Mouse (Mus musculus): Measurements from ENCODE around the gene Mei4. TPM values are rescaled to one million over a fixed set of nuclear protein-coding genes. Genes with fewer than 3 reads are reported as not detected.

Mei4 gene
- total RNA-seq, 2 experiments from 2014 or later = 0.96 to 1.3 TPM

DNA sequence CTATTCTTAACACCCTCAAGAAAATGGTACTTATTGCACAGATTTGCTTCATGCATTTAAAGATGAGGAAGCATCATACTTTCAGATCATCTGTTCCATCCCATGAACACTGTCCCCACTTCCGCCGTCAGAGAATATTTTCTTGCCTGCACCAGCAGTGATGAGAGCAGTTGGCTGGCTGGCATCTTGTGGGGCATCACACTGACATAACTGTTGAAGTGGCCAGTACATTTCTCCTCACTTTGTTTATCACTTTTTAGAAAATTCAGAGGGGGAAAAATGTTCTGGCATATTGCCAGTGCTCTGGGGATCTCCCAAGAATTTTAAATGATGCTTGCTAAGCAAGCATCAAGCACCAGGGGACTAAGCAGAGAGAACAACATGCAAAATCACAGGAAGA, 251.4 kb downstream of the Mei4 start:
- DNase-seq (ENCODE audit: low spot score in 2 of 2) = peak in 1 of 2 experiments; percentile 13

GRCm38 (mm10) chr9:82136119-82136518, 272.6 kb downstream of the Mei4 start:
- no peak for DNase-seq (ENCODE audit: low spot score in 2 of 2)

DNA sequence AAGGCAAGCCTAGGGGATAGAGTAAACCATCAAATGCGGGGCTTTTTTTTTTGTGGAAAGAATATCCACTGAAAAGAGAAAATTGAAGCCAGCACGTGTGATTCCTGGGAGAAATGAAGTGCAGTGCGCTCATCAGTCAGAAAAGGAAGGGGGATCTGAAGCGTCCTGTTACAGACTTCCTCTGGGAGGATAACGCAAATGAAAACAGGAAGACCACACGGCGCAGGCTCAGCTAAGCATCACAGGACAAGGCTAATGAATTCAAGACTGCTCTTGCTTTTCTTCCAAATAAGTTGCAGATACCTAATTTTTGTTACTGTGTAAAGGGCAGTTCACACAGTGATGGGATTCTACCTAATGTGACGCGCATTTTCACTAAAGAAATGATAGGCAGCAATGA, 296.7 kb downstream of the Mei4 start:
- no peak for DNase-seq (ENCODE audit: low spot score in 2 of 2)

DNA sequence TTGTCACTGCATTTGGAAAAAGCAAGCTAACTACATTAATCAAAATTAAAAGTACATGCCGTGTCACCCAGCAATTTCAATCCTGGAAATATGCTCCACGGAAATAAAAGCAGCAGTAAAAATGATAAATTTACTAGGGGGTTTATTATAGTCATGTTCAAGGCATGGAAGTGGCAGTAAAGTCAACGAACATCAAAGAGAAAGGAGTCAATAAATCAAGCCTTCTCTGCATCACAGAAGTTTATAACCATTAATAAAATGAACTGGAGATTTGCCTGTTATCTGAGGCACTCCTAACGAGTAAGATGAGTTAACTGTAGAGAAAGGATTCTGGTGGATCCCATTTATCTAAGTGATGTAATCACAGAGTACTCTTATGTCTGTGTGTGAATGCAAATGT, 298.9 kb downstream of the Mei4 start:
- no peak for DNase-seq (ENCODE audit: low spot score in 2 of 2)

DNA sequence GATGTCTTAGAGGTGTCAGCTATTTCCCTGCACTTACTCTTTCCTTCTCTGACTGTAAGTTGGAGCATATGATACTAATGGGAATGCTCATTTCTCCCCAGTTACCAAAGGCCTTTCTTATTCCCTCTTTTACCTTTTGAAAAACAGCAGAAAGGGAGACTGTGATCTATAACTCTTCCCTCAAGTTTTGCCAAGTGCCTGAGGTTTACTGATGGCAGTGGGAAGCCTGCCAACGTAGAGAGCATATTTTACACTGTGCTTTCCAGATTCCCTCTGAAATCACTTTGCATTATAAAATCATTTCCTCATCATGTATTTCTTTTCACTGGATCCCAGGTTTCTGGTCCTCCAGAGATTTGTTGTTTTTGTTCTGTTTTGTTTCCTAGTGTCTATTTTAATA, 354.5 kb downstream of the Mei4 start:
- no peak for DNase-seq (ENCODE audit: low spot score in 2 of 2)

GRCm38 (mm10) chr9:82247695-82248445, 384.4 kb downstream of the Mei4 start:
- no peak for DNase-seq (ENCODE audit: low spot score in 2 of 2)

Other genes with a start within 250 kb of the Mei4 start
- 1 to 10 TPM; 7.8 to 8.3 TPM for gene Htr1b, start 229.8 kb upstream of the Mei4 start, total RNA-seq (2021)

Data from layer of hippocampus, postnatal 10 days (tissue).